Mouse (Mus musculus) hematopoietic stem cell, adult 5-6 weeks (primary cell): ENCODE data around the gene Elk4. TPM values are rescaled to one million over a fixed set of nuclear protein-coding genes. Genes with fewer than 3 reads are reported as not detected.

ENCODE experiments used
- ATAC-seq, 2 experiments: fragments of 125-278 bp in 1 of 2; replicated peaks in 1 of 2; 2 replicates each; pipeline ENCODE4 v1.8.0; 2016 to 2017; ENCODE audit warnings: inconsistent platforms in 2 of 2, mild to moderate bottlenecking in 2 of 2, moderate number of reproducible peaks in 2 of 2, low read depth in 1 of 2, moderate TSS enrichment in 1 of 2; ENCODE audit not compliant: low FRiP score in 2 of 2, poor library complexity in 2 of 2, severe bottlenecking in 2 of 2, insufficient read depth in 1 of 2, low TSS enrichment in 1 of 2
- total RNA-seq: library from RNA; stranded (forward); fragments of 172-1452, 232-1000 nt; gene quantifications from 2 replicates; pipeline ENCODE4 v1.2.3, GENCODE M21; 2017

Gene Elk4
- 118 and 147 TPM in 2 replicates for total RNA-seq

DNA sequence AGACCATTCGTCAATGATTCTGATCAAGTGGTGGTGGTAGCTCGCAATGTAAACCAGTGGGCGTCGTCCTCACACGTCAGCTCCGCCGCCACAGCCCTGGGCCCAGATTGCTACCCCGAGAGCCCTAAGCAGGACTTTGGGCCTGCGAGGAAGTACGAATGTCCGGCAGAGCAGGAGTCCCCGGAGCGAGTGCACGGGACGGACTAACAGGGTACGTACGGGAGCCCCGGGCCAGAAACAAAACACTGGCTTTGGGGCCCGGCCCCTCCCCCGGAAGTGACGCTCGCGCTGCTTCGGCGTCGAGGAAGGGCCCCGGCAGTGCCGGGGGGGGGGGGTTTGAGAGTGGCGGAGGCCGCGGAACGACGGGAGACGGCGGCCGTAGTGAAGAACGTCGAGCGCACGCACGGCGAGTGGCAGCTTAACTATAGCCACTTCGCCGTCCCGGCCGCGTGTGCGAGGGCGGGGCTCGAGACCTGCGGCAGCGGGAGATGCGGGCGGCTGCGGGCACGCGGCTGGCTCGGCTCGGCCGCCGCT lies at the start of gene Elk4:
Gene Elk4, plus strand, starts transcription at position 326 of the 534 bp plus-strand sequence.
- ATAC-seq, result peak; percentile 51 to 63

DNA sequence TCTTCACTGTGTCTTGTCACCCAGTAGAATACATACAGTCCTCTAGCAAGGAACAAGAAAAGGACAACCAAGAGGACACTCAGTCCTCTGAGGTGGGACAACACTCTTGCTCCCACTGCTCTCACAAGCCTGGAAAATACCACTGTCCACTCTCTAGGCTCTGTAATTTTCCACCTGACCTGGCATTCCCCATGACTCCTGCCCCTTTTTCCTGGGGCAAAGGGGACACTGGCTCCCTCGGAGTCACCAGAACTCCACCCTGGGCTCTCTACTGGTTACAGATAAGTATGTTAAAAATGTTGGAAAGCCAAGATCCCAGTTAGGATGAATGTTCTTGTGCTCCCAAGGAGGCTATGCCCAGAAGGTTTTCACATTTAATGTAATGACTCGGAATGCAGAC lies 46.4 kb upstream of the Elk4 start:
- ATAC-seq, result no peak

DNA sequence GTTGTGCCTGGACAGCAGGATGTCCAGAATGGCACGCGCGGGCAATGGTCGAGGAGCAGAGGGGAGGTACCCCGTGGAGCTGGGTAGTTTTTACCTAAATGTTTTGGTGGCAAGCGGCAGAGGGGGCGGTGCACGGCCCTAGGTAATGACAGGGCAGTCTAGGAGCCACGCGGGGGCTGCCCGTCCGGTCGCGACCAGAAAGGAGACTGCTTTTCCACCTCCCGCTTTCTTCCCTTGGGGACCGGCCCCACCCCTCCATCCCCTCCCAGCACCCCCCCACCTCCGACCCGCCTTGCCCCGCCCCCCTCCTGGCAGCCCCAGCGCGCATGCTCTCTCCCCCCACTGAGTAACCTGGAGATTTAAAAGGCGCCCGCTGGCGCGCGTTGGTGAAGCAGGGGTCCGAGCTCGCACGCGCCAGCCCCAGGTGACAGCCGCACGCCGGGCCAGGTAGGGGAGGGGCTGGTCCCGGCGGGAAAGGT lies 44.8 kb upstream of the Elk4 start, which contains the start of gene Slc45a3:
Gene Slc45a3, plus strand, starts transcription at position 362 of the 479 bp plus-strand sequence.
- no peak for ATAC-seq

DNA sequence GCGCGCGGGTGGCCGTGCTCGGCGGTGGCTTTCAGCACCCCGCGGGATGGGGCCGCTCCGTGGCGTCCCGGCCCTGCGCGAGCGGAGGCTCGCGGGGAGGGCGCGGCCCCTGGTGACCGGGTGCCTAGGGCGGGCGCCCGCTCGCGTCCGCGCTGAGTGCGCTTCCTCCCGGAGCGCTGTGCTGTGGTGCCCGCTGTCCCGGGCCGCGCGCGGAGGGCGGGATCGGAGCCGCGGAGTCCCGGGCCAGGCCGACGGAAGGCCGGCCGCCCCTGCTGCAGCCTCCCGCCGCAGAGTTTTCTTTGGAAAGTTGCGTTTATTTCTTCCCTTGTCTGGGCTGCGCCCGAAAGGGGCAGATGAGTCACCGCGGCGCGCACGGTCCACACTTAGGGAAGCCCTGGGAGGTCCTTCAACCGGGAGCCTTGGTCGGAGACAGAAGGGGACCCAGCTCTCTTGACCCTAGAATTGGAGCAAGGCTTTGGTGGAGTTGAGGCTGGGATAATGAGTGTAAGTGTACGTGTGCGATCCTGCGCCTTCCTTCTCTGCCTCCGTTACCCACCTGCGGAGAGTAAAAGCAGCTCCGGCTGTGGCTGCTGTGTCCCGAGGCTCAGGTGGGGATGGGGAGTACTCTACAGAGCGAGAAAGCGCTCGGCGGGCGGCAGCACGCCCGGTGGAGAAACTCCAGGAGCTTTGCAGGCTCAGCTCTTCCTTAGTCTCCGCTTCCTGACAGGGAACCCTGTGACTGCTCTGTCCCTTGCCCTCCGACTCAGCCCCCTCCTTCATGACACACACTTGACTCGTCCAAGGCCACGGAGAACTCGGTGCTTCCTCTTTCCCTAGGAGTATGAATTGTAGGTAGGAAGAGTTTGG lies 44.1 kb upstream of the Elk4 start:
- peak; percentile 17 to 29; a peak in 2 of 4 replicates for ATAC-seq

DNA sequence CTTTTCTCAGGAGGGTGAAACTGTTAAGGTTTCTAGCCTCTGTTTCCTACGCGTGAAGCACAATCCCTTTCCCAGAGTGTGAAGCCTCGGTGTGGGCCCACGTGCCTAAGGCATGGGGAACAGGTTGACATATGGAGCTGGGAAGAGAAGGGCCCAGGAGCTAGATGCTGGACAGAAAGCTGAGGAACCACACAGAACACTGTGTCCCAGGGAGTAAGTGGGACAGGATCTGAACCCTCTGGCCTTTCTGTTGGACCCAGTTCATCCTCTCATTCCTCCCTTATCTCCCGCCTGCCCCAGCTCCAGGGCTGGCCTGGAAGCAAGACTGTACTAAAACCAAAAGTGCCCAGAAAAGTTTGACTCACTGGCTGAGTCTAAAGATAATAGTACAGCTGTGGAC lies 43.3 kb upstream of the Elk4 start:
- no peak for ATAC-seq

DNA sequence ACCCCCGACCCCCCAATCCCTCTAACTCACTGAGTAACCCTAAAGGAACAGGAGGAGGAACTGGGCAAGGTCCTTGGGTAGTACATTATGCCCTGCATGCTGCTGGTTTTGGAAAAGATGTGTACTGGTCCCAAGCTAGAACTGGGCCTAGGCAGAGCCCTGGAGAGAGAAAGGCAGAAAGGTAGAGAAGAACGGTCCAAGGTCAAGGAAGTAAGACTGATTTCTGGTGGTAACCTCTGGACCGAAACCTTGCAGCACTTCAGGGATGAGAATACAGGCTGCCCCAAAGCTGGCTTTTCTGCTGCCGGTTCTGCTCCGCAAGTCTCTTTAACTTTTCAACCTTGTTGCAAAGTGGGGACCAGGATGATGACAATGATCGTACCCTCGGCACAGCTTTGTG lies 42.8 kb upstream of the Elk4 start:
- no peak for ATAC-seq

DNA sequence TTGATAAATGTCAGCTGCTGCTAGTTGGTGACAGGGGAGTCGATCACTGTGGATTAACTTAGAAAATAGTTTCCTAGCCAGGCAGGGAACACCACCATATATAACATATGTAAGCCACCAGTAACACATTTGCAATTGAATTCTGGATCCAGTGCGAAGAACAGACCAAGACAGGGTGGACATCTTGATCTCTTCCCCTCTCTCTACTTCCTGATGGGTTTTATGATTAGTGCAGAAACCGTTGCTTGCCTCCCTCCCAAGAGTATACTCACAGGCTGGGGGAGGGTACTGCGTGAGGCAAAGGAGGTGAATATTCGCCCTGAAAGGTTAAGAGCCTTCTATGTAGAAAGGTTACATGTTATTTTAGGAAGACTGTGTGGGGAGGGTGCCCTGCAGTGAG lies 41.6 kb upstream of the Elk4 start:
- ATAC-seq, result no peak

DNA sequence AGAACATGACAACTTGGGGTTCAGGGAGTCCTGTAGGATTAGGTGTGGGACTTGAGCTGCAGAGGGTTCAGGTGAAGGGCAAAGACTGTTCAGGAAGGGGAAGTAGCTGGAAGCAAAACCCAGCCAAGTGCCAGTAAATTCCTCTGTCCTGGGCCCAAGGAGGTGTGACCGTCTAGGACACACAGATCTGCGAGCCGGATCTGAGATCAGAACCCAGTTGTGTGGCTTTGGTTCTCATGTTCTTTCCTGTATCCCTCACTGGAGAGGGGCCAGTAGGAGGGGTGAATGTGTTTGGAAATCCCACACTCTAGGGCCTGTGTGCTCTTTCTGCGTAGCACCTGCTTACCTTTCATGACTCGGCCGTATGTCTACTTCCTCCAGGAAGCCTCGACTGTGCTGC lies 40.1 kb upstream of the Elk4 start:
- peak in 1 of 2 experiments; percentile 32; a peak in 2 of 4 replicates for ATAC-seq

DNA sequence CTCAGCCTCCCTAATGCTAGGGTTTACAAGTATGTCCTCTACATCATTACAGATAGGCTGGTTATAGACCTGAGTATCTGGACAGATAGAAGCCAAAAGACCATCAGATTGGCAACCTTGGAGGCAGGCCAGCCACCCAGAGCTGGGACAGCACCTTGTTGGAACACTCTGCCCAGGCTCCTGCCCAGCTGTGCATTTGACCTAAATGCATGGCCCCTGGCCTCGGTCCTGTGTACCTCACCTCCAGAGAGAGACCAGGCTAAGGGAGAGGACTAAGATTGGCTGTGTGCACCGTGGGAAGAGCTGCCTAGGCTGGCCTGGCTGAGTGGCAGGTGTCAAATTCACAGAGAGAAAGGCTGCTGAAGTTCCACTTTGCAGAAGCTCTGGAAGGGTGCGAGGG lies 38.9 kb upstream of the Elk4 start:
- no peak for ATAC-seq

DNA sequence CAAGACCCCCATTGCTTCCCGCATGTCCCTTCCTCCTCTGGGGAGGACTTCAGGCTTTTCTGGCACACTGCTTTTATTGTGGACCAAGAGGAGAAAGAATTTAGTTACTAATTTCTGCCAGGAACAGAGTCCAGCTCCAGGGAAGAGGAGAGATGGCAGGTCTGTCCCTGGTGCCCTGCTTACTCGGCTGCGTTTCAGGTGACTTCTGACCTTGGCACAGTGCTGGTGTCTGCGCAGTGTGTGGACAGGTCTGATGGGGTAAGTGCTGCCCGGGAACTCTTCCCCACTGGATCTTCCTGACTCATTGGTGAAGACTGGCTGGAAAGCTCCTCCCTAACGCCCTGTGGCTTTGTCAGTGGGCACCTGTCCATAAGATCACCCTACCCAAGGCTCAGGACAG lies 38.4 kb upstream of the Elk4 start:
- ATAC-seq, result no peak

DNA sequence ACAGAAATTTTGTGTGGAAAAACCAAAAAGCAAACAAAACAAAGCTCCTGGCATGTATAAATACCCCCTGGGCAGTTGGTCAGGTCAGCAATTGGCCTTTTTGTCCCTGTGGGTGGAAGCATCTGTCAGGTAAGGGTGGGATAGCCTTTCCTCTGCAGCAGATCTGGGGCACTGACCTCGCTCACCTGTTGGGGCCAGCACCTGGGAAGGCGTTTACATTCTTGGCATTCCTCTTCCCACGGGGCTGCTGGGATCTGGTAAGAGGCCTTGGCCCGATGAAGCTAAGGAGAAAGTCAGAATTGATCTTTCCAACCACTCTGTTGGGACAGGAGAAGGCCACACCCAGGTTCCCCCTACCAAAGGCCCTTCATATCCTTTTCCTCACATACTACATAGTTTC lies 37.6 kb upstream of the Elk4 start:
- ATAC-seq, result no peak

DNA sequence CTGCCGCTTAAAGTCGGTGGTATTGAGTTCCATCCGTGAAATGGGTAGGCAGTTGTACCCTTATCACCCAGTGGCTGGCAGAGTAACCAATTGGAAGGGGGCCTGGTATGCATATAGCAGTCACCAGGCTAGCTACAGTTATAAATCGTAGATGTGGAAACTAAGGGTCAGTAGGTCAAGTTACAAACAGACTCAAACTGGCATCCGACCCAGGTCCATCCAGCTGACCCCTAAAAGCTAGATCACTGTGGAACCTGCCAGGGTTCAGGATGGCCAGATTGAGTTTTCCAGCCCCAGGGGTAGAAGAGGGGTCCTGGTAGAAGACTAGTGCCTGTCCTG lies 37.1 kb upstream of the Elk4 start:
- ATAC-seq, result no peak

DNA sequence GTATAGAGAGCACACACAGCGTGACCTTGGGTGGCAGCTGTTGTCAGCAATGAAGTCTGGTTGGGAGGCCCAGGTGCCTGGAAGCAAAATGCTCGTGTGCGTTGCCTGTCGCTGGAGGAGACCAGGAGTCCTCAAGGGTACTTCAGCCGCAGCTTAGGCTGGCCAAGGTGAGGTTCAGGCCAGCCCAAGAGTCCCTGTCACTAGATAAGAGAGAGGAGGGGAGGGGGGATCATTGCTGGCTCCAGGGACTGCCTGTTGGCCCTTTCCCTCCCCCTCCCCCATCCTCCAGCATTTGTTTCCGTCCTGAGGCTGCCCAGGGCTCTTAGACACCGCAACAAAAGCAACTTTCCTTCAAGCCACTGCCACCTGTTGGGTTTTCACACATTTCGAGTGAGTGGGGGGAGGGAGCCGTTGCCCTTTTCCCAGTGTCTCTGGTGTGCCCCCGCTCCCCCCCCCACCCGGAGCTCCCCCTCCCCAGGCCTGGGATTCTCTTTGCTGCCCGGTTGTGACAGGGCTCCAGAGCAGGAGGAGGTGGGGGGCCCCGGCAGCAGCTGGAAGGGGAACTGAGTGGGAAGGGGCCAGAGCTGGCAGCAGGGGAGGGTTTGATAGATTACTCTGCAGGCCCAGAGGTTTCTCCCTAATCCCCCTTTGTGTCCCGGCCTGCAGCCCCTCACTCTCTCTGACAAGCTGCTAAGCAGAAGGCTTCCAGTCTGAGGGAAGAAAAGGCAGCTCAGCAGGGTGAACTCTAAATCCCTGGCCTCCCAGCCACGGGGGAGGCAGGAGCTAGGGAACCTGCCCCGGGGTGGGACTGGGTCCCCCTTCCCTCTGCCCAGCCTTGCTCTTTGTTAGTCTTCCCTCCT lies 36.5 kb upstream of the Elk4 start:
- ATAC-seq, result no peak

DNA sequence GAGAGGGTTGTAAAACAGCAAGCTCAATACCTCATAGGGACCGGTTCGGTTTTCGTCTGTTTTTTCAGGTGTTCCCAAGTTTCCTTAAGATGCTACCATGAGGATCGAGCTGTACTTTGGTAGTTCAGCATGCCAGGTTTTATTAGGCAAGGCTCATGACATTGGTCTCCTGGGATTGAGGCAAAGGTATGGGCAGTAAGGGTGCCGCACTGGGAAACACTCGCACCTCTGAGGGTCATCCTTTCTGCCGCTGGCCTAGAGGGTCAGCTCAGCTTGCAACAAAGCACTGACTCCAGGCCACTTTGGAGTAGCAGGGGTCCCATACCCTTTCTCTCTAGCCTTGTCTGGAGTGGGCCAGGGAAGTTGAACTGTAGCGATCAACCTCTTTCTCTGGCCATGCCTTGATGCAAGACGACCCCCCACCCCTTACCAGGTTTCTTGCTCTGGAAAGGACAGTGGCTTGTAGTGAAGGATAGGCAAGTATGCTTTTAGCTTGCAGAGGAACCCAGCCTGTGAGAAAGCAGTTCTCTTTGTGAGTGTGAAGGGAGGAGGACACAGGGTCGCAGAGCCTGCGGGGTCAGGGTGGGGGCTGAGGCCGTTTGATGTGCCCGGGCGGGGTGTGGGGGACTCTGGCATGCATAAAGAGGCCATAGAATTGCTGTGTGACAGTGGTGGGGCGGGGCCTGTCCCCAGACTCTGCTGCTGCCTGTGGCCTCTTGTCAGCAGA lies 35.5 kb upstream of the Elk4 start:
- ATAC-seq, result no peak

DNA sequence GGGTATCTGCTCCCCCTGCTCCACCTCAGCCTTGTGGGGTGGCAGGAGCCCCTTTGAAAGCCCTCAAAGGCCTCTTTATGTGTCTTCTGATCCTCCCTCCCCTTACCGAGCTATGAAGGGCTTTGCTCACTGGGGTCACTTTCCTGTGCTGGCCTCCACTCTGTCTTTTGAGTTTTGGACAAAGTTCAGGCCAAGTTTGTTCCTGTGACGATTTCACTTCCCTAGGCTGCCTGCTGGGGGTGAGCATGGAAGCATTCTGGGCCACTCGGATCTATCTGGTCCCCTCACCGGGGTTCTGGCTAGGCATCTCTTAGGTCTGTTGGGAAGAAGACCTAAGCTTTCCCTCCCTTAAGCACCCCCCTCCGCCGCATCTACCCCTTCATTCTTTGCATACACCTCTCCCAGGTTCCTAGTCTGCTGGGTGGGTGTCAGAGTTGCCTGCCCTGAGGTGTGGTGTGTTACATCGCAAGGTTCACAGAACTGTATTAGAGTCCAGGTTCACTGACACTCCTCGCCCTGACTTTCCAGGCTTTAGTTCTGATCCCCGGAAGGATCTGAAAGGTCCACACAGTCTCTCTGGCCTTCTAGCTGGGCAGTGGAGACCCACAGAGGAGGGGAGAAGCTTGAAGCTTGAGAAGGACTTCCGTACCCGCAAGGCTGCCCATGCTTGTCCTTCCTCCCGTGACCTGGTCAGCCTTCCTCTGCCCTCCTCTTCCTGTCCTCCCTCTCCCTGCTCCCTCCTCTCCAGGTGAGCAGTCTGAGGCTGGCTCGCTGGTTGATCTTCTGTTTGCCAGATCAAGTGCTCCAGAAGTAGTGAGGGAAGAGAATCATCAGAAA lies 34.7 kb upstream of the Elk4 start:
- ATAC-seq, result no peak

DNA sequence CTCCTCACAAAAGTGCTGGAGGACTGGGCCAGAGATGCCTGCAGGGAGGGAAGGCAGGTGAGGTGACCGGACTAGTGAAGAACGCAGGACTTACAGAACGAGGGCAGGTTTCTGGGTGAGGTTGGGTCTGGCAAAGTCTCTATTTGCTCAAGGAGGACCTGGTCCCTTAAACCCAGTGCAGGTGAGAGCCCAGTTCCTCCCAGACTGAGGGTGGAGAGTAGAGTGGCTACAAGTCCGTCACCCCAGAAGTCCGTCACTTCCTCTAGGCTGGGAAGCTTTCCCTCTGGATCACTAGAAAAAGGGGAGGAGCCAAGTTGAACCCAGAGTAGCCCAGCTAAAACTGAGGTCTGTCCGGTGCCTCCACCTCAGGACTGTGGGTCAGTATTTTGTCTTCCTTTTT lies 33.4 kb upstream of the Elk4 start:
- no peak for ATAC-seq

DNA sequence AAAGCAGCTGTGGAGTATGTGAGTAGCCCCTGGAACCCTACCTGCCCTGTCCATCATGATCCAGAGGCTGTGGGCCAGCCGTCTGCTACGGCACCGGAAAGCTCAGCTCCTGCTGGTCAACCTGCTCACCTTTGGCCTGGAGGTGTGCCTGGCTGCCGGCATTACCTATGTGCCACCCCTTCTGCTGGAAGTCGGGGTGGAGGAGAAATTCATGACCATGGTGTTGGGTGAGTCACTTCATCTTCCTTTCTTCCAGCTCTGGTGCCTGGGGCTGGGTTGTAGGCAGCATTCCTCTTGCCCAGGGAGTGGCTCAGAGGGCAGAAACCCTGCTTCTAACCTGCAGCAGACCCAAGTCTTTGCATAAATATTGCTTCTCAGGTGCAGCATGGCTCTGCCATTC lies 30.5 kb upstream of the Elk4 start:
- no peak for ATAC-seq
